8 mouse cellular contexts compared by ENCODE assay signal in genomic region chr3:156999177-156999808, GRCm38 (mm10).
A peak's percentile ranks its signal among the peaks of the same experiment; 100 is the strongest.
DNase-seq lines count a peak whose midpoint lies in the region; ATAC-seq and TF ChIP-seq lines count a peak whose summit lies in the region.

No protein-coding gene starts in this region.

- TF ChIP-seq POLR2A in lung, adult 2 months (IDR thresholded peaks at IDR 0.05; ENCODE audit: borderline replicate concordance, extremely low read depth, low read depth, low read length): no peak

- H3K27ac ChIP-seq in midbrain, embryonic 16.5 days (ENCODE audit: low read length): no peak overlapping the region
- H3K27ac ChIP-seq in midbrain, embryonic 15.5 days: no peak overlapping the region

- intact Hi-C loops in heart, postnatal 14 days (cut with DNase I): no loop called here

- H3K36me3 ChIP-seq in midbrain, embryonic 16.5 days (ENCODE audit: control insufficient read depth, insufficient read depth, low read length): no peaks in the 10 kb centered on the region
- H3K36me3 ChIP-seq in midbrain, embryonic 15.5 days (replicated peaks): no peaks in the 10 kb centered on the region

- TF ChIP-seq CTCF in lung, adult 2 months (IDR thresholded peaks at IDR 0.05; ENCODE audit: insufficient read depth, low read length): no peak

- no peaks in the 10 kb centered on the region for H3K9me3 ChIP-seq in midbrain, embryonic 16.5 days (replicated peaks; ENCODE audit: control insufficient read depth, low read length, poor library complexity, severe bottlenecking)
- H3K9me3 ChIP-seq in midbrain, embryonic 15.5 days: no peaks in the 10 kb centered on the region

- no peak overlapping the region for H3K4me2 ChIP-seq in midbrain, embryonic 16.5 days (ENCODE audit: low read length)
- no peak overlapping the region for H3K4me2 ChIP-seq in midbrain, embryonic 15.5 days

- no peaks in the 10 kb centered on the region for H3K4me1 ChIP-seq in midbrain, embryonic 16.5 days (ENCODE audit: control insufficient read depth, insufficient read depth, low read length)
- H3K4me1 ChIP-seq in midbrain, embryonic 15.5 days: peaks cover 4% of the 10 kb centered on the region; the same call in 1 of the 2 replicates
- no peaks in the 10 kb centered on the region; the same call in 1 of the 2 replicates for H3K4me1 ChIP-seq in lung, adult 2 months (ENCODE audit: control insufficient read depth, insufficient read depth, low read length)

- H3K4me3 ChIP-seq in midbrain, embryonic 16.5 days (ENCODE audit: low read depth, low read length): no peak overlapping the region
- no peak overlapping the region for H3K4me3 ChIP-seq in midbrain, embryonic 15.5 days
- no peak overlapping the region for H3K4me3 ChIP-seq in lung, adult 2 months (replicated peaks; ENCODE audit: extremely low read depth, low read depth, low read length)

- DNase-seq in cerebellum, postnatal 14 days: peak; percentile 23 to 35
- peak; percentile 4 for DNase-seq in lung, adult 2 months
- no peak for DNase-seq in gastrocnemius, adult 8-10 months (ENCODE audit: low spot score in 2 of 2)
- DNase-seq in T-cell, adult 2 months (ENCODE audit: low spot score): no peak
- no peak for DNase-seq in heart, postnatal 14 days

- no peak overlapping the region for H3K9ac ChIP-seq in midbrain, embryonic 16.5 days (ENCODE audit: low read depth, low read length)
- H3K9ac ChIP-seq in midbrain, embryonic 15.5 days: no peak overlapping the region

- WGBS in midbrain, embryonic 16.5 days: 87% methylated on average over 5 of the region's 5 CpGs
- 77% methylated on average over 5 of the region's 5 CpGs for WGBS in midbrain, embryonic 15.5 days
- 47% methylated on average over 5 of the region's 5 CpGs for WGBS in lung, adult 2 months

- no peak for ATAC-seq in cerebellum, adult (ENCODE audit: insufficient number of reproducible peaks, low FRiP score, low TSS enrichment)
- 0 out of 2 replicates have a peak, but pooled peaks have one; percentile 28 for ATAC-seq in midbrain, embryonic 16.5 days
- no peak for ATAC-seq in midbrain, embryonic 15.5 days (replicated peaks)

- no peaks in the 10 kb centered on the region for H3K27me3 ChIP-seq in midbrain, embryonic 16.5 days (ENCODE audit: control insufficient read depth, insufficient read depth, low read depth, low read length)
- no peaks in the 10 kb centered on the region for H3K27me3 ChIP-seq in midbrain, embryonic 15.5 days (replicated peaks)

Comparison
In these comparisons a context has a peak if more than half of its experiments do, and no peak if none do; other contexts are left out.
1. DNase-seq: peak in cerebellum, postnatal 14 days (2 of 2) and lung, adult 2 months (single experiment); none in gastrocnemius, adult 8-10 months (0 of 2), T-cell, adult 2 months (single experiment) and heart, postnatal 14 days (0 of 2).